Mouse (Mus musculus): ENCODE measurements around the gene Pkdrej. TPM values are rescaled to one million over a fixed set of nuclear protein-coding genes. Genes with fewer than 3 reads are reported as not detected.

Gene Pkdrej
- polyA plus RNA-seq, 1 experiment: 0.05 TPM

- H3K27me3 ChIP-seq (replicated peaks; ENCODE audit: control insufficient read depth, insufficient read depth, low read length): no peaks in the 10 kb centered on the region
- TF ChIP-seq CTCF (conservative IDR thresholded peaks at IDR 0.05; ENCODE audit: insufficient read depth, insufficient read length, low read depth, low read length) (peak; percentile 36), POLR2A (IDR thresholded peaks at IDR 0.05; ENCODE audit: low read depth, low read length) (no peak)
- peaks cover 31% of the 10 kb centered on the region for H3K4me1 ChIP-seq (ENCODE audit: control insufficient read depth, insufficient read depth, low read length)
- WGBS: 30% methylated on average over 11 of the region's 11 CpGs
- H3K36me3 ChIP-seq (ENCODE audit: control insufficient read depth, insufficient read depth, low read length): no peaks in the 10 kb centered on the region
- H3K4me3 ChIP-seq (ENCODE audit: insufficient read depth, low read depth, low read length): peak overlapping the region; percentile 19; the same call in 1 of the 2 replicates
- peak; percentile 72 for DNase-seq
- H3K27ac ChIP-seq (ENCODE audit: insufficient read depth, low read depth, low read length): peak overlapping the region; percentile 98
Observed at GRCm38 (mm10) chr15:85772146-85772740, 49.3 kb downstream of the Pkdrej start.

- Histone ChIP-seq H3K4me3 (ENCODE audit: insufficient read depth, low read depth, low read length) (no peak overlapping the region), H3K27me3 (replicated peaks; ENCODE audit: control insufficient read depth, insufficient read depth, low read length) (no peaks in the 10 kb centered on the region), H3K27ac (ENCODE audit: insufficient read depth, low read depth, low read length) (peak overlapping the region; percentile 98), H3K36me3 (ENCODE audit: control insufficient read depth, insufficient read depth, low read length) (no peaks in the 10 kb centered on the region), H3K4me1 (ENCODE audit: control insufficient read depth, insufficient read depth, low read length) (peaks cover 29% of the 10 kb centered on the region)
- DNase-seq: peak; percentile 90
- WGBS: 45% methylated on average over 17 of the region's 17 CpGs
- TF ChIP-seq POLR2A (IDR thresholded peaks at IDR 0.05; ENCODE audit: low read depth, low read length) (no peak), CTCF (conservative IDR thresholded peaks at IDR 0.05; ENCODE audit: insufficient read depth, insufficient read length, low read depth, low read length) (no peak)
Observed at GRCm38 (mm10) chr15:85771306-85772121, 50.0 kb downstream of the Pkdrej start.

- TF ChIP-seq CTCF (conservative IDR thresholded peaks at IDR 0.05; ENCODE audit: insufficient read depth, insufficient read length, low read depth, low read length): no peak
- TF ChIP-seq POLR2A (IDR thresholded peaks at IDR 0.05; ENCODE audit: low read depth, low read length): no peak
- H3K4me1 ChIP-seq (ENCODE audit: control insufficient read depth, insufficient read depth, low read length): peaks cover 20% of the 10 kb centered on the region
- WGBS: 92% methylated on average over 8 of the region's 8 CpGs
- H3K4me3 ChIP-seq (ENCODE audit: insufficient read depth, low read depth, low read length): no peak overlapping the region
- H3K36me3 ChIP-seq (ENCODE audit: control insufficient read depth, insufficient read depth, low read length): no peaks in the 10 kb centered on the region
- no peak overlapping the region for H3K27ac ChIP-seq (ENCODE audit: insufficient read depth, low read depth, low read length)
- no peaks in the 10 kb centered on the region for H3K27me3 ChIP-seq (replicated peaks; ENCODE audit: control insufficient read depth, insufficient read depth, low read length)
- no peak for DNase-seq
Observed at GRCm38 (mm10) chr15:85768991-85769390, 52.5 kb downstream of the Pkdrej start.

- H3K27me3 ChIP-seq (replicated peaks; ENCODE audit: control insufficient read depth, insufficient read depth, low read length): no peaks in the 10 kb centered on the region
- 91% methylated on average over 5 of the region's 5 CpGs for WGBS
Observed at GRCm38 (mm10) chr15:85766677-85767076, 54.9 kb downstream of the Pkdrej start.

GRCm38 (mm10) chr15:85765022-85765421, 56.5 kb downstream of the Pkdrej start:
- DNase-seq: no peak
- no peak for TF ChIP-seq POLR2A (IDR thresholded peaks at IDR 0.05; ENCODE audit: low read depth, low read length)
- no peak for TF ChIP-seq CTCF (conservative IDR thresholded peaks at IDR 0.05; ENCODE audit: insufficient read depth, insufficient read length, low read depth, low read length)
- Histone ChIP-seq H3K27ac (ENCODE audit: insufficient read depth, low read depth, low read length) (no peak overlapping the region), H3K27me3 (replicated peaks; ENCODE audit: control insufficient read depth, insufficient read depth, low read length) (no peaks in the 10 kb centered on the region), H3K36me3 (ENCODE audit: control insufficient read depth, insufficient read depth, low read length) (no peaks in the 10 kb centered on the region), H3K4me3 (ENCODE audit: insufficient read depth, low read depth, low read length) (no peak overlapping the region), H3K4me1 (ENCODE audit: control insufficient read depth, insufficient read depth, low read length) (no peaks in the 10 kb centered on the region)
- 57% methylated on average over 3 of the region's 3 CpGs for WGBS

More at GRCm38 (mm10) chr15:85766677-85767076, 54.9 kb downstream of the Pkdrej start:
- Histone ChIP-seq H3K36me3 (ENCODE audit: control insufficient read depth, insufficient read depth, low read length) (no peaks in the 10 kb centered on the region), H3K4me1 (ENCODE audit: control insufficient read depth, insufficient read depth, low read length) (peaks cover 11% of the 10 kb centered on the region), H3K27ac (ENCODE audit: insufficient read depth, low read depth, low read length) (no peak overlapping the region), H3K4me3 (ENCODE audit: insufficient read depth, low read depth, low read length) (no peak overlapping the region)
- no peak for DNase-seq
- TF ChIP-seq POLR2A (IDR thresholded peaks at IDR 0.05; ENCODE audit: low read depth, low read length) (no peak), CTCF (conservative IDR thresholded peaks at IDR 0.05; ENCODE audit: insufficient read depth, insufficient read length, low read depth, low read length) (no peak)

Other genes starting within 250 kb of the Pkdrej start
- gene Wnt7b, start 239.3 kb downstream of the Pkdrej start, polyA plus RNA-seq (2012; rRNA removed): 12.8 and 14.2 TPM in 2 replicates
- 31.3 and 32.5 TPM in 2 replicates for gene Ppara, start 86.8 kb downstream of the Pkdrej start, polyA plus RNA-seq (2012; rRNA removed)
- gene Cdpf1, start 10.0 kb downstream of the Pkdrej start, polyA plus RNA-seq (2012; rRNA removed): 51.4 and 60.7 TPM in 2 replicates
- gene Ttc38, start 10.6 kb upstream of the Pkdrej start, polyA plus RNA-seq (2012; rRNA removed): 17.1 and 19.3 TPM in 2 replicates
- gene Gtse1, start 38.0 kb upstream of the Pkdrej start, polyA plus RNA-seq (2012; rRNA removed): 0.74 and 0.98 TPM in 2 replicates
- gene Trmu, start 57.6 kb upstream of the Pkdrej start, polyA plus RNA-seq (2012; rRNA removed): 29.2 and 31.7 TPM in 2 replicates
- 12.4 and 16.8 TPM in 2 replicates for gene Celsr1, start 212.0 kb upstream of the Pkdrej start, polyA plus RNA-seq (2012; rRNA removed)
- gene Gramd4, start 236.0 kb upstream of the Pkdrej start, polyA plus RNA-seq (2012; rRNA removed): 18.9 and 20.6 TPM in 2 replicates